Comparison of ENCODE assay signal across 15 mouse cellular contexts in the genomic region with DNA sequence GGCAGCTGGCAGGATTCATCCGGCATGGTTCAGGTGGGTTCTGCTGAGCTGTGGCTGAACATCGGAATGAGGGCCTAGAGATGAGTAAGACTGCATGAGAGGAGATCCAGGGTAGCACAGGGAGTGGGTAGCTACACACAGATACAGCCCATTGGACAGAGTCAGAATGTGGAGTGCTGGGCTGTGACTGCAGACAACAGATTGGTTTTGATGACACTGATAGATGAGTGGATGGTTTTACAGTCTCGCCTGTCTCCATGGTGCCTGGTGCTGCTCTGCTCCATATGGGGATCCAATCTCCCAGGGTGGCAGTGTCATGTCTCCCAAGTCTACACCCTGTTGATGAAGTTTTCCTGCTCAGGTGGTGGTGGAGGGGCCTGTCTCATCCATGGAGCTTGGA. TPM values are rescaled to one million over a fixed set of nuclear protein-coding genes. Genes with fewer than 3 reads are reported as not detected.
DNase-seq lines count a peak whose midpoint lies in the region; ATAC-seq and TF ChIP-seq lines count a peak whose summit lies in the region.
"Had no signal": no experiment of that assay in that cellular context is flagged by ENCODE, and none has a peak within 500 bp of the region (broad histone marks: within the 10 kb centered on the region; RNA-seq: fewer than 3 reads in every experiment).

No protein-coding gene starts in this region.

- WGBS in forebrain, embryonic 11.5 days, result 74% methylated on average over 3 of the region's 3 CpGs
- 77% methylated on average over 3 of the region's 3 CpGs for WGBS in forebrain, embryonic 10.5 days
- WGBS in kidney, embryonic 15.5 days, result 67% methylated on average over 3 of the region's 3 CpGs
- 74% methylated on average over 3 of the region's 3 CpGs for WGBS in midbrain, embryonic 15.5 days
- WGBS in midbrain, postnatal 0 days, result 76% methylated on average over 3 of the region's 3 CpGs
- 78% methylated on average over 3 of the region's 3 CpGs for WGBS in hindbrain, embryonic 16.5 days

- H3K9me3 ChIP-seq in forebrain, embryonic 11.5 days (ENCODE audit: control insufficient read depth, low read length), result no peaks in the 10 kb centered on the region
- H3K9me3 ChIP-seq in forebrain, embryonic 10.5 days, result no peaks in the 10 kb centered on the region
- H3K9me3 ChIP-seq in kidney, embryonic 15.5 days (replicated peaks), result no peaks in the 10 kb centered on the region
- no peaks in the 10 kb centered on the region for H3K9me3 ChIP-seq in midbrain, embryonic 15.5 days
- no peaks in the 10 kb centered on the region for H3K9me3 ChIP-seq in midbrain, postnatal 0 days (ENCODE audit: low read length)
- H3K9me3 ChIP-seq in hindbrain, embryonic 16.5 days (ENCODE audit: control insufficient read depth, low read length), result no peaks in the 10 kb centered on the region
- H3K9me3 ChIP-seq: embryonic facial prominence, embryonic 13.5 days; heart, embryonic 12.5 days; limb, embryonic 10.5 days had no signal

- no peak overlapping the region for H3K4me2 ChIP-seq in forebrain, embryonic 11.5 days (ENCODE audit: low read depth, low read length, severe bottlenecking)
- H3K4me2 ChIP-seq in kidney, embryonic 15.5 days, result no peak overlapping the region
- H3K4me2 ChIP-seq in midbrain, embryonic 15.5 days, result no peak overlapping the region
- H3K4me2 ChIP-seq in midbrain, postnatal 0 days (ENCODE audit: low read depth, low read length, poor library complexity, severe bottlenecking), result no peak overlapping the region
- H3K4me2 ChIP-seq in hindbrain, embryonic 16.5 days (ENCODE audit: low read length), result no peak overlapping the region
- H3K4me2 ChIP-seq: embryonic facial prominence, embryonic 13.5 days; heart, embryonic 12.5 days; lung, embryonic 14.5 days had no signal

- ATAC-seq in forebrain, embryonic 11.5 days (replicated peaks; ENCODE audit: low FRiP score), result peak; percentile 20; the same call in 1 of the 2 replicates
- peak; percentile 13; the same call in 1 of the 2 replicates for ATAC-seq in kidney, embryonic 15.5 days (replicated peaks; ENCODE audit: low FRiP score)
- ATAC-seq in midbrain, embryonic 15.5 days (replicated peaks), result peak; percentile 15; the same call in 1 of the 2 replicates
- ATAC-seq in midbrain, postnatal 0 days (ENCODE audit: low FRiP score), result no peak
- peak; percentile 18 for ATAC-seq in hindbrain, embryonic 16.5 days
- ATAC-seq: CD4-positive, CD25-positive, alpha-beta regulatory T cell, adult 4 months had no signal

- no peak for DNase-seq in forebrain, embryonic 11.5 days (ENCODE audit: low spot score)
- DNase-seq in forebrain, embryonic 10.5 days (ENCODE audit: extremely low spot score, low spot score), result no peak
- no peak for DNase-seq in kidney, postnatal 25 days
- no peak for DNase-seq in midbrain, postnatal 0 days (ENCODE audit: low spot score)
- no peak for DNase-seq in gastrocnemius, postnatal 14 days
- DNase-seq: adrenal gland, adult 8-10 months had no signal

- H3K9ac ChIP-seq in forebrain, embryonic 11.5 days (ENCODE audit: low read length), result no peak overlapping the region
- no peak overlapping the region for H3K9ac ChIP-seq in kidney, embryonic 15.5 days
- H3K9ac ChIP-seq in midbrain, embryonic 15.5 days, result no peak overlapping the region
- H3K9ac ChIP-seq in midbrain, postnatal 0 days (replicated peaks; ENCODE audit: low read length, poor library complexity, severe bottlenecking), result no peak overlapping the region
- peak overlapping the region; percentile 26; the same call in 1 of the 2 replicates for H3K9ac ChIP-seq in hindbrain, embryonic 16.5 days (ENCODE audit: low read depth, low read length)
- H3K9ac ChIP-seq: embryonic facial prominence, embryonic 13.5 days; heart, embryonic 12.5 days; lung, embryonic 14.5 days had no signal

- no peaks in the 10 kb centered on the region for H3K27me3 ChIP-seq in forebrain, embryonic 11.5 days (ENCODE audit: control insufficient read depth, insufficient read depth, low read length)
- no peaks in the 10 kb centered on the region for H3K27me3 ChIP-seq in forebrain, embryonic 10.5 days (ENCODE audit: poor library complexity, severe bottlenecking)
- H3K27me3 ChIP-seq in kidney, embryonic 15.5 days, result no peaks in the 10 kb centered on the region
- H3K27me3 ChIP-seq in midbrain, embryonic 15.5 days (replicated peaks), result no peaks in the 10 kb centered on the region
- no peaks in the 10 kb centered on the region for H3K27me3 ChIP-seq in midbrain, postnatal 0 days (ENCODE audit: insufficient read depth, low read length)
- H3K27me3 ChIP-seq in hindbrain, embryonic 16.5 days (replicated peaks; ENCODE audit: control insufficient read depth, insufficient read depth, low read length), result no peaks in the 10 kb centered on the region
- H3K27me3 ChIP-seq: embryonic facial prominence, embryonic 13.5 days had no signal

- H3K4me1 ChIP-seq in forebrain, embryonic 11.5 days (replicated peaks; ENCODE audit: control insufficient read depth, insufficient read depth, low read length), result no peaks in the 10 kb centered on the region
- 0 out of 2 replicates have a peak, but pooled peaks cover 4% of the 10 kb centered on the region for H3K4me1 ChIP-seq in forebrain, embryonic 10.5 days
- H3K4me1 ChIP-seq in kidney, embryonic 15.5 days, result no peaks in the 10 kb centered on the region
- H3K4me1 ChIP-seq in midbrain, embryonic 15.5 days, result no peaks in the 10 kb centered on the region; the same call in 1 of the 2 replicates
- no peaks in the 10 kb centered on the region for H3K4me1 ChIP-seq in midbrain, postnatal 0 days (ENCODE audit: insufficient read depth, low read length)
- peaks cover 2% of the 10 kb centered on the region; the same call in 1 of the 2 replicates for H3K4me1 ChIP-seq in hindbrain, embryonic 16.5 days (ENCODE audit: control insufficient read depth, insufficient read depth, low read depth, low read length)
- H3K4me1 ChIP-seq: embryonic facial prominence, embryonic 13.5 days; heart, embryonic 12.5 days; limb, embryonic 10.5 days had no signal

- no peak for TF ChIP-seq CTCF in midbrain, postnatal 0 days (IDR thresholded peaks at IDR 0.05)

- H3K36me3 ChIP-seq in forebrain, embryonic 11.5 days (ENCODE audit: control insufficient read depth, insufficient read depth, low read length), result no peaks in the 10 kb centered on the region
- H3K36me3 ChIP-seq in forebrain, embryonic 10.5 days (replicated peaks), result no peaks in the 10 kb centered on the region
- no peaks in the 10 kb centered on the region for H3K36me3 ChIP-seq in kidney, embryonic 15.5 days
- no peaks in the 10 kb centered on the region for H3K36me3 ChIP-seq in midbrain, embryonic 15.5 days (replicated peaks)
- no peaks in the 10 kb centered on the region for H3K36me3 ChIP-seq in midbrain, postnatal 0 days (ENCODE audit: insufficient read depth, low read length)
- no peaks in the 10 kb centered on the region for H3K36me3 ChIP-seq in hindbrain, embryonic 16.5 days (ENCODE audit: control insufficient read depth, insufficient read depth, low read length)
- H3K36me3 ChIP-seq: embryonic facial prominence, embryonic 13.5 days; heart, embryonic 12.5 days; limb, embryonic 10.5 days had no signal

- H3K4me3 ChIP-seq in forebrain, embryonic 11.5 days (ENCODE audit: low read depth, low read length), result no peak overlapping the region
- H3K4me3 ChIP-seq in forebrain, embryonic 10.5 days, result no peak overlapping the region
- no peak overlapping the region for H3K4me3 ChIP-seq in kidney, embryonic 15.5 days (replicated peaks)
- H3K4me3 ChIP-seq in midbrain, embryonic 15.5 days, result no peak overlapping the region
- no peak overlapping the region for H3K4me3 ChIP-seq in midbrain, postnatal 0 days (ENCODE audit: low read depth, low read length)
- no peak overlapping the region for H3K4me3 ChIP-seq in hindbrain, embryonic 16.5 days (ENCODE audit: low read length)
- H3K4me3 ChIP-seq: embryonic facial prominence, embryonic 13.5 days; heart, embryonic 12.5 days; limb, embryonic 10.5 days had no signal

- intact Hi-C loops in gastrocnemius, postnatal 14 days (cut with DNase I; ENCODE audit: low total_unique reads), result loop anchor here (5.0 kb wide), 1 partner anchor 60 kb away; no protein-coding TSS in a partner anchor

- no peak overlapping the region for H3K27ac ChIP-seq in forebrain, embryonic 11.5 days (ENCODE audit: low read depth, low read length)
- no peak overlapping the region for H3K27ac ChIP-seq in forebrain, embryonic 10.5 days
- H3K27ac ChIP-seq in kidney, embryonic 15.5 days, result no peak overlapping the region
- H3K27ac ChIP-seq in midbrain, embryonic 15.5 days, result no peak overlapping the region
- H3K27ac ChIP-seq in midbrain, postnatal 0 days (ENCODE audit: low read depth, low read length), result no peak overlapping the region
- no peak overlapping the region for H3K27ac ChIP-seq in hindbrain, embryonic 16.5 days (ENCODE audit: low read depth, low read length)
- H3K27ac ChIP-seq: embryonic facial prominence, embryonic 13.5 days; limb, embryonic 10.5 days had no signal

RNA-seq across cellular contexts. Expression of a gene that starts 10.6 kb away (rescaled TPM):
- polyA plus RNA-seq in forebrain, embryonic 11.5 days (2014; fragmentation: Nextera tagmentation; extraction: Ambion mirVana), result 0.16 and 0.23 TPM in 2 replicates
- polyA plus RNA-seq in forebrain, embryonic 10.5 days (2016; fragmentation: Nextera tagmentation; extraction: Ambion mirVana), result 0.07 and 0.17 TPM in 2 replicates
- 0.69 and 0.75 TPM in 2 replicates for polyA plus RNA-seq in kidney, embryonic 15.5 days (2015; fragmentation: Nextera tagmentation; extraction: Ambion mirVana)
- polyA plus RNA-seq in midbrain, embryonic 15.5 days (2015; fragmentation: Nextera tagmentation; extraction: Ambion mirVana), result 0.11 and 0.22 TPM in 2 replicates
- 0.44 and 0.52 TPM in 2 replicates for total RNA-seq in midbrain, postnatal 0 days (2014; rRNA removed)
- 0.13 and 0.14 TPM in 2 replicates for polyA plus RNA-seq in midbrain, postnatal 0 days (2015; fragmentation: Nextera tagmentation; extraction: Ambion mirVana)
- polyA plus RNA-seq in hindbrain, embryonic 16.5 days (2015; fragmentation: Nextera tagmentation; extraction: Ambion mirVana), result 0.04 and 0.27 TPM in 2 replicates
- total RNA-seq in gastrocnemius, postnatal 14 days (2021), result 1 to 10 TPM; 5.5 to 5.6 TPM
- total RNA-seq: common myeloid progenitor, adult 5-6 weeks had no signal

RNA-seq across cellular contexts. Expression of a gene that starts 29.9 kb away (rescaled TPM):
- polyA plus RNA-seq in forebrain, embryonic 11.5 days (2014; fragmentation: Nextera tagmentation; extraction: Ambion mirVana), result 71.5 and 77.4 TPM in 2 replicates
- 79.5 and 80.3 TPM in 2 replicates for polyA plus RNA-seq in forebrain, embryonic 10.5 days (2016; fragmentation: Nextera tagmentation; extraction: Ambion mirVana)
- 90.4 and 105 TPM in 2 replicates for polyA plus RNA-seq in kidney, embryonic 15.5 days (2015; fragmentation: Nextera tagmentation; extraction: Ambion mirVana)
- polyA plus RNA-seq in midbrain, embryonic 15.5 days (2015; fragmentation: Nextera tagmentation; extraction: Ambion mirVana), result 125 and 126 TPM in 2 replicates
- 94.1 and 123 TPM in 2 replicates for total RNA-seq in midbrain, postnatal 0 days (2014; rRNA removed)
- polyA plus RNA-seq in midbrain, postnatal 0 days (2015; fragmentation: Nextera tagmentation; extraction: Ambion mirVana), result 124 and 132 TPM in 2 replicates
- polyA plus RNA-seq in hindbrain, embryonic 16.5 days (2015; fragmentation: Nextera tagmentation; extraction: Ambion mirVana), result 121 and 123 TPM in 2 replicates
- 10 to 100 TPM; 32.1 to 33.9 TPM for total RNA-seq in gastrocnemius, postnatal 14 days (2021)

RNA-seq across cellular contexts. Expression of a gene that starts 42.4 kb away (rescaled TPM):
- 33.5 and 36.1 TPM in 2 replicates for polyA plus RNA-seq in forebrain, embryonic 11.5 days (2014; fragmentation: Nextera tagmentation; extraction: Ambion mirVana)
- polyA plus RNA-seq in forebrain, embryonic 10.5 days (2016; fragmentation: Nextera tagmentation; extraction: Ambion mirVana), result 19.7 and 27.0 TPM in 2 replicates
- polyA plus RNA-seq in kidney, embryonic 15.5 days (2015; fragmentation: Nextera tagmentation; extraction: Ambion mirVana), result 33.4 and 34.5 TPM in 2 replicates
- polyA plus RNA-seq in midbrain, embryonic 15.5 days (2015; fragmentation: Nextera tagmentation; extraction: Ambion mirVana), result 77.0 and 94.1 TPM in 2 replicates
- 40.4 and 59.5 TPM in 2 replicates for total RNA-seq in midbrain, postnatal 0 days (2014; rRNA removed)
- polyA plus RNA-seq in midbrain, postnatal 0 days (2015; fragmentation: Nextera tagmentation; extraction: Ambion mirVana), result 95.5 and 111 TPM in 2 replicates
- polyA plus RNA-seq in hindbrain, embryonic 16.5 days (2015; fragmentation: Nextera tagmentation; extraction: Ambion mirVana), result 106 and 107 TPM in 2 replicates
- total RNA-seq in gastrocnemius, postnatal 14 days (2021), result under 1 TPM; 0.82 TPM
- total RNA-seq: common myeloid progenitor, adult 5-6 weeks had no signal
- polyA plus RNA-seq: CD4-positive, CD25-positive, alpha-beta regulatory T cell, adult 4 months had no signal

RNA-seq across cellular contexts. Expression of a gene that starts 46.4 kb away (rescaled TPM):
- polyA plus RNA-seq in forebrain, embryonic 11.5 days (2014; fragmentation: Nextera tagmentation; extraction: Ambion mirVana), result 18.7 and 19.3 TPM in 2 replicates
- 5.7 and 5.8 TPM in 2 replicates for polyA plus RNA-seq in forebrain, embryonic 10.5 days (2016; fragmentation: Nextera tagmentation; extraction: Ambion mirVana)
- polyA plus RNA-seq in kidney, embryonic 15.5 days (2015; fragmentation: Nextera tagmentation; extraction: Ambion mirVana), result 4.1 and 5.0 TPM in 2 replicates
- polyA plus RNA-seq in midbrain, embryonic 15.5 days (2015; fragmentation: Nextera tagmentation; extraction: Ambion mirVana), result 46.3 and 55.9 TPM in 2 replicates
- total RNA-seq in midbrain, postnatal 0 days (2014; rRNA removed), result 53.9 and 58.7 TPM in 2 replicates
- 43.6 and 47.8 TPM in 2 replicates for polyA plus RNA-seq in midbrain, postnatal 0 days (2015; fragmentation: Nextera tagmentation; extraction: Ambion mirVana)
- 40.4 and 43.8 TPM in 2 replicates for polyA plus RNA-seq in hindbrain, embryonic 16.5 days (2015; fragmentation: Nextera tagmentation; extraction: Ambion mirVana)
- total RNA-seq in gastrocnemius, postnatal 14 days (2021), result 1 to 10 TPM in 1 of 2 experiments, under 1 TPM in 1; 0.93 to 1.3 TPM
- total RNA-seq: common myeloid progenitor, adult 5-6 weeks had no signal
- polyA plus RNA-seq: CD4-positive, CD25-positive, alpha-beta regulatory T cell, adult 4 months had no signal
